Mouse (Mus musculus): Measurements from ENCODE around the gene Aldh1a2.

Gene Aldh1a2

GRCm38 (mm10) chr9:71215248-71216035, at the start of gene Aldh1a2:
Aldh1a2 (plus strand) TSS chr9:71215789.
- peak; percentile 41 for DNase-seq

- DNase-seq: no peak
These were observed 49.4 kb upstream of the Aldh1a2 start for GRCm38 (mm10) chr9:71166019-71166705.

DNA sequence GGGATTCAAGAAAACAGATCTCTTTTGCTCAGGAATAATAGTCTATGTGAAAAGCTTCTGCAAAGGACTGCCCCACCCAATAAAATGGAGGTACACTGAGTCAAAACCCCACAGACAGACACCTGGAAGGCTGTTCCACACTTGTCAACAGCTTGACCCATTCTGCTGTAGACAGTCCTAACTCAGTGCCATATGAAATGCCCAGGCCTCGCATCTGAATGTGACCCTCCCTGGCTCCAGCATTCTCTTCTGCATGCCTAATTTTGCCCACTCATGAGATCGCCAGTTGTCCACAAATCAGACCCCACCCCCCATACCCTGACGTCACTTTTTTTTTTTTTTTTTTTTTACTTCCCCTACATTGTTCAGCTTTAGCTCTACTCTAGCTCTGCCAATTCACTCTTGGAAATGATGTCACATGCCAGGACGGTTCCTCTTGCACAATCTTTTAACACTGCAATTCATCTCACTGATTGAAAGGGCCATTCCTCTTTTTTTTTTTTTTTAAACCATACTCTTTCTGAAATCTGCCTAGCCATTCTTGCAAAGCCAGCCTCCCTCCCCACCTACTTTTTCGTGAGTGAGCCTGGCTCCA, 48.6 kb upstream of the Aldh1a2 start:
- DNase-seq: no peak

- no peak for DNase-seq
These were observed 47.9 kb upstream of the Aldh1a2 start for GRCm38 (mm10) chr9:71167473-71168215.

DNA sequence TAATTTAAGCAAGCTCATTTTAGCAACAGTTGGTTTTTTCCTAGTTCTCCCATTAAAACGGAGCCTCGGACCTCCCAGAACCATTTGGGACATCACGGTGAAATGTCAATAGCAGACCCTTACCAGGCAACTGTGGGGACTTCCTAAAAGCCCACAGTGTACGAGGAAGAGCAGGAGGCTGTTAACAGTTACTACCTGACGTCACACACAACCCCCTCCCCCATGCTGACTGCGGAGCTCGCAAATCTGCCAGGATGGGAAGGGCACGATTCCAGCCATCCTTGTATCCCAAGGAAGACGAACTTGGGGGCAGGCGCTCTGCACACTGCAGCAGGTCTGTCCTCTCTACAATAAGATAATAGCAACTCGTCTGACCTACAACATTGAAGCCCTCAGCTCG, 47.1 kb upstream of the Aldh1a2 start, which contains the start of gene Aqp9:
TSS of gene Aqp9 (minus strand) at position 172 of the 400 bp plus-strand sequence.
- DNase-seq: no peak

DNA sequence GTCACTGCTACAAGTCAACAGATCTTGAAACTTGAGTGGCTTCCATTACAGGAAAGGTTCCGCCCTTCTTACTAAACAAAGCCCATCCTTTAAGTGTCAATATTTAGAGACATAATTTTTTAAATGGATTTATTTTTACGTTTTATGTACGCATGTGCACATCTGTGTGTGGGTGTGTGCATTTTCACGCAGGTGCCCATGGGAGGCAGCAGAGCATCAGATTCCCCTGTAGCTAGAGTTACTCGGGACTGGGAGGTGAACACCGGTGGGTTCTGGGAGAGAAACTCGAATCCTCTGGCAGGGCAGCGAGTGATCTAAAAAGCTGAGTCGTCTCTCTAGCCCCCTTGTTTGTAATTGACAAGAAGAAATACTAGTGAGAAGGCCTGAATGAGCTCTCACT, 42.1 kb upstream of the Aldh1a2 start:
- no peak for DNase-seq

DNA sequence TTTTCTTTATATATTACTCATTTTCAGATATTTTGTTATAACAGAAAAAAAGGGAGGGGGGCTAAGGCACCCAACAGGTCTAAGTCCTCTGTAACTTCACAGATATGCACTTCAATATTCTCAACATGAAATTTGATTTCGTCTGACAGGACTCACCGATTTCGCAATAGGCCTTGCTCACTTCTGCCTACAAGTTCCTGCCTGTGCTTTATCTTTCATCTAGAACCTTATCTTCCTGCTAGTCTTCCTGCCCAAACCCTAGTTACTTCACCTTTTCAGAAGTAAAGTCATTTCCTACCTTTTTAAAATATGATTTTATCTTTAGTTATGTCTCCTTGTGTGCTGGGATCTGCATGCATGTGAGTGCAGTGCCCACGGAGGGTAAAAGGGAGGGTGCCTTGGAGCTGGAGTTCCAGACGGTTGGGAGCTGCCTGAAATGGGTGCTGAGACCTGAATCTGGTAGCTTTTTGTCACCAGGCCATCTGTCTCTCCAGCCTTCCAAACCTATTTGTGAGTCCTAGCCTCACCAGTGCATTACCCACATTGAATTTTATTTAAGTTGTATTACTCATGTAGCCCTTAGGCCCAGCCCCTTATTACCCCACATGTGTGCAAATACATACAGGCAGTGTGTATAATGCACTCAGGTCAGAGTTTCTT, 41.1 kb upstream of the Aldh1a2 start:
- no peak for DNase-seq

DNA sequence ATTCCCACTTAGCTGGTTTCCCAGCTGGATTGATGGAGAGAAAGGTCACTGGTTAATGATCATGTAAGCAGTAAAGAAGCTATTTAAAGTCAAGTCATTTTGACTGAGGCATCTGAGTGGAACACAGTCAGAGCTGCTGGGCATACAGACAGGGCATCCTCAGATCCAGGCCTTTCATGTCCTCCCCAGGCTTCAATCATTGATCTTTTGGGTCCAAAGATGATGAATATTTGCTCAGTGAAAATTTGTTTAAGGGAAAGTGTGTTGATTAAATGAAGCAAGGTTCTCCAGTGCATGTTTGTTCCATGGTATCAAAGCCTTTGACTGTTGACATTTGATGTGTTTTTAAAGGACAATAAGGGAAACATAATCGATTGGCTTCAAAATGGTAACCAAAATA, 39.9 kb upstream of the Aldh1a2 start:
- no peak for DNase-seq

DNA sequence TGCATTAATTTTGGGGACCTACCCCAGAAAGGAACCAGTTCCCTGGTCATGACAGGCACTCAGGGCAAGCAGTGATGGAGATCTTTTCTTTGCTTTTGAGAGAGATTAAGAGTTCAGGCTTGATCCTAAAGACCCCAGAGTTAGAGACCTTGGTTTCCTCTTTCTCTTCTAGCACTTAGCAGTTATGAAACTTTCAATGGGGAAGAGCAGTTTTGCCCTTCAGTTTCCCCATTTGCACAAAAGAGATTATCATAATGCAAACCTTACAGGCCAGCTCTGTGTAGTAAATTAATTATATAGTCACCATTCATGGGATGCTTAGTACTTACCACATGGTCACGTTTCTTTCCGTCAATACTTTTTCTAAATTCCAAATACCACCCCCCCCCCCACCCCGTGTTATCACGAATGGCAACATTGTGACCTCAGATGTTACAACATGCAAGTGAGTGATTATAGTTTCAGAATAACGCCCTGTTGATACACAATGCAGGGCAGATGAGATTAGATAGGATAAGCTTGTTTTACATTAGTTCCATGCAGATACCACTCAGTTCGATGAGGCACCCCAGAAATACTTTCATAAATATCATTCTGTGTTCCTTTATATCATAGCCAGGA, 36.2 kb upstream of the Aldh1a2 start:
- no peak for DNase-seq

DNA sequence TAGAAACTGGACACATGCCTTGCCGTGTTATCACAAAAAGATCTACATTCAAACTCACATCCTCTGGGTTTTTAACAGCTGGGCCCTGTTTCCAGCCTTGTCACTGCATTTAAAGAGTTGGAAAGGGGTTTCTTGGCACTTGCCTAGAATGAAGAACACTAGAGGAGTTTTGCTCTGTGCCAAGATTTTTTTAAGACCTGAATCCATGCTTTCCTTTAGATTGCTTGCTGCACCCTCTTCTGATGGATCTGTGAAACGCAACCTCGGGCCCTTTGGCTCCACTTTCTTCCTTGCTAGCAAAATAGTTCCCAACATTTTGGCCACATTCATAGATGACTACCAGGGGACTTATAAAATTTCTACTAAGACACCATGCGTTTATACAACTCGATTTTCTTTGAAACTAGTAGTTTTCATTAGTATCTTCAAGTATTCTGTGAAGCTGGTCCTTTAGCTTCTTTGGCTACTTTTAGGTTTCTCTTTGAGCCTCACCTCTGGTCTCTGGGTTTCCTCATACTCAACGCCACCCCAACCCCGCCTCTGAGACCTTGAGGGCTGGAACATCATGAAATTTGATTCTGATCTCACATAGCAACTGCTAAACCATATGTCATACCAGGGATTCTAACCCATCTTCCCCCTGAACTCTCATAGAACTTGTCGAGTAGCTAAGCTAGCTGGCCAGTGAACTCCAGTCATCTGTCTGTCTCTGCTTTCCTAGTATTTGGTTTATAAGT, 35.5 kb upstream of the Aldh1a2 start:
- DNase-seq: no peak

GRCm38 (mm10) chr9:71185285-71185684, 30.3 kb upstream of the Aldh1a2 start:
- DNase-seq: no peak

- no peak for DNase-seq
These were observed 29.8 kb upstream of the Aldh1a2 start for GRCm38 (mm10) chr9:71185823-71186222.

DNA sequence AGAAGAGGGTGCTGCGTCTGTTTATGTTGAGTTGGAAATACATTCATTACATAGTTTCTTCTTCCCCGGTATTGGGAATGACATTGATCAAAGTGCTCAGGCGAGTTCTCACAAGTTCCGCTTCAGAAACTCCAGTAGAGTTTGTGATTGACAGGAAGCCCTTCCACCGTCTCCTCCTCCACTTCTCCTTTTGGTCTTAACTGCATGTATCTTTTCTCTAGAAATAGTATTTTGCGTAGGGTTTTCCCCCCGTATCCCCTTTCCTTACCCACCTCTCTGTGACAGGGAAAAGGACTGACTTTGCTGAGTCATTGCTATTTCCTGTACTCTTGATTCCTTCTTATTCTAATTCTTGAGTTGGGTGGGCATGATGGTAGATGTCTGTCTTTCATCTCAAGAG, 28.2 kb upstream of the Aldh1a2 start:
- DNase-seq: no peak

DNA sequence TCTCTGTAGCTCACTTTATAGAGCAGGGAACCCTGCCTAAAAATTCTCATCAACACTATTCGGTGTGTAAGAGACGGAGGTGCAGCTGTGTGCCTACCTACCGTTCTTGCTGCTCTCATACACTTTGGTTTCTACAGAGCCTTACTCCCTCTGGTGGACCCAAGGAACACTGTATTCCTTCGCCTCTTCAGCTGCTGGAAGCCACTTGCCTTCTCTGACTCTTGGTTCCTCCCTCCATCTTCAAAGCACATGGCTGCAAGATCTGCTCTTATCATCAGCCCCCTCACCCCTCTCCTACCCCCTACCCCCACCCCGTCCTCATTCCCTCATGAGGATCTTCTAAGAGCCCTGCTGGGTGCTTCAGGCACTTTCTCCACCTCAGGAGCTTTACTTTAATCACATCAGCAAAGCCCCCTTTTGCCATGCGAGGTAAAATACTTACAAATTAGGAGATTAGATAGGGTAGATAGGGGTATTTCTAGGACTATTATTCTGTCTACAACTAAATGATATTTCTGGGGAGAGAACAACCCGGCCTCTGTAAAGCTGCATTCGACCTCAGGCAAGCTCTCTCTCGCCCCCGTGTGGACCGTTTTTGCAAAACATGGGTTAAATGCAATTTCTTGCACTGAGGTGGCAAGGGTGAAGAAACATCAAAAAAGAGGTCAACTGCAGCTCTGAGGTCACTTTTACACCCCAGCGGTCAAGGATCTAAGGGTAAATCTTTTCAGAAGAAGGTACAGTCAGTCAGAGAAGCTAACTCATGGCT, 26.8 kb upstream of the Aldh1a2 start:
- peak; percentile 58 for DNase-seq

GRCm38 (mm10) chr9:71198826-71199225, 16.8 kb upstream of the Aldh1a2 start:
- no peak for DNase-seq

GRCm38 (mm10) chr9:71202265-71202664, 13.3 kb upstream of the Aldh1a2 start:
- DNase-seq: no peak

GRCm38 (mm10) chr9:71209299-71209698, 6.3 kb upstream of the Aldh1a2 start:
- no peak for DNase-seq

DNA sequence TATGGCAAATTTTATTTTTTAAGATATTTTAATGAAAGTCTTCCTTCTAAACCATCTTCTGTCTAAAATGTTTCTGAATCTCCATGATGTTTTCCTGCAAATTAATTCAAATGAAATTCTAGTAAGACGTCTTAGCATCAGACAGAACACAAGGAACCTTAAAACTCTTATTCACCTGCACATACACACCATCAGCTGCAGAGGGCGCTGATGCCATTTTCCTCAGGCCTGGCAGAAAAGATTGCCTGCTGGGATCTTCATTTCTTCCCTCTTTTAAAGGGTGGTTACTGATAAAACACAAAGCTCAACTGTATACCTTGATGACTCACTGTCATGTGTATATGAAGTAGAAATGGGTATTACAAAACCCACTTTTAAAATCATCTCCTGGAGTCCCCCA, 4.7 kb upstream of the Aldh1a2 start:
- peak; percentile 45 for DNase-seq

DNA sequence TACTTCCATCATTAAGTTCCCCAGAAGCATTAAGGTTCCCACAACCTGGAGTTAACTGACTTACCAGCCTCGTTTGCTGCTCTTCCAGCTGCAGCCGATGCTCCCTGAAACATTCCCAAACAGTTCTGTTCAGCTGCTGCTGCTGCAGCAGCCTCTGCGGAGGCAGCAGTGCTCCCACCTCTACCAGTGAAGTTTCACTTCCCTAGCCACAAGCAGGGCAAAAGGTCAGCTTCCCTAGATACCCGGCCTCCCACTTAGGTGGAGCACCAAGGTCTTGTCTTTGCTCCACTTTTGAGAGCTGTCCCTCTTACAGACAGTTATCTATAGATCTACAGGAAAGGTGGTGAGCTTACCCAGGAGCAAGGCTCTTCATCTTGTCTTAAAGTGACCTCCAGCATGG, 2.0 kb upstream of the Aldh1a2 start:
- no peak for DNase-seq
